Mouse (Mus musculus) layer of hippocampus, postnatal 25 days (tissue): ENCODE results near the gene Klhdc1. TPM values are rescaled to one million over a fixed set of nuclear protein-coding genes. Genes with fewer than 3 reads are reported as not detected.

Experiments
- DNase-seq, 2 experiments: peaks; one replicate each; pipeline ENCODE4 v3.0.0; 2022; ENCODE audit warnings: mixed read lengths in 2 of 2, low spot score in 1 of 2; ENCODE audit errors: extremely low spot score in 1 of 2
- total RNA-seq, 2 experiments: library from RNA; stranded (reverse); gene quantifications; 2 replicates each; pipeline ENCODE4 v1.2.3; 2021

Klhdc1 gene
- total RNA-seq = 10 to 100 TPM; 15.2 to 18.4 TPM

DNA sequence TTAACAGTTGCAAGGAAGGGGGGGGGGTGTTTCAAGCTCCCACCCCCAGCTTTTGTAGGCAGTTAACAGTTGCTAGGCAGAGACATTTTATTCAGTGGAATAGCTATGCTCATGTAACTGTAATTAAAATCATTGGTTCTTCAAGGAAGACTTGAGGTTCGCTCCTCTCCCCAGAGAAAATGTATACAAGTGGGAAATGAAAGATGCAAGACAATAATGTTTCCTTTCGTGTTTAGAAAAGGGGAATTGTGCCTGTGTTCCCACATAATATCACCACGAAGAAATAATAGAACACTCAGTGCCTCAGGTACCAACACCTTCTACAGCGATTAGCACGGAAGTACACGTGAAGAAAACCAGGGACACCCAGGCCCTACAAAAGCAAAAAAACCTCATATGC lies at the start of gene Klhdc1:
TSS of gene Klhdc1 (plus strand) at position 301 of the 400 bp plus-strand sequence.
- no peak for DNase-seq

DNA sequence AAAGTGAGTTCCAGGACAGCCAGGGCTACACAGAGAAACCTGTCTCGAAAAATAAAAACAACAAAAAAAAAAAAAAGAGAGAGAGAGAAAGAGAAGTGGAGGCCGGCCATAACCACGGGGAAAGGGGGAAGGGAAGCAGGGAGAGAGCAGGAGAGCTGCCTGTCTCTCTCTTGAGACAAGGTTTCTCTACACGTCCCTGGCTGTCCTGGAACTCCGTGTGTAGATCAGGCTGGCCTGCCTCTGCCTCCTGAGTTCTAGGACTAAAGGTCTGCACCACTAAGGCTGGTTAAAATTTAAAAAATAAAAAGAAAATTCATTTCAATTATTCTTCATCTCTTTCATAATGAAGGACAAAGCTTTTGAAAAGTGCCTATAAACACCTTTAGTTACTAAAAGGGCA lies 49.6 kb upstream of the Klhdc1 start:
- no peak for DNase-seq

DNA sequence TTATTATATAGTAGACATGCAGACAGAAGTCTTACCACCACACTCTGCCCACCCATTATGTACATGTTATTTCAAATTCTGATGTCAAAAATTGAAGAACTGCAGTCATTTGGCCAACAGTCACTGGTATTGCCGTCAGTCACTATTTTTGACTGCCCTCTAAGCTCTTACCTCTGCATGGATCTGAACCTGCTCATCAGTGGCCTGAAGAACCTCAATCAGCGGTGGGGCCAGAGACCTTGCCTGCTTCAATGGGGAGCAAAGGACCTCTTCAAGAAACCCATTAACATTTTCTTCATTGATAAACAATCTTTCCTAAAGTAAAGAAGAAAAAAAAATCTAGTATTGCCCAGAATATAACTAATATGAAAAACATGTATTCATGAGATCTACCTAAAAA lies 48.3 kb upstream of the Klhdc1 start:
- no peak for DNase-seq

DNA sequence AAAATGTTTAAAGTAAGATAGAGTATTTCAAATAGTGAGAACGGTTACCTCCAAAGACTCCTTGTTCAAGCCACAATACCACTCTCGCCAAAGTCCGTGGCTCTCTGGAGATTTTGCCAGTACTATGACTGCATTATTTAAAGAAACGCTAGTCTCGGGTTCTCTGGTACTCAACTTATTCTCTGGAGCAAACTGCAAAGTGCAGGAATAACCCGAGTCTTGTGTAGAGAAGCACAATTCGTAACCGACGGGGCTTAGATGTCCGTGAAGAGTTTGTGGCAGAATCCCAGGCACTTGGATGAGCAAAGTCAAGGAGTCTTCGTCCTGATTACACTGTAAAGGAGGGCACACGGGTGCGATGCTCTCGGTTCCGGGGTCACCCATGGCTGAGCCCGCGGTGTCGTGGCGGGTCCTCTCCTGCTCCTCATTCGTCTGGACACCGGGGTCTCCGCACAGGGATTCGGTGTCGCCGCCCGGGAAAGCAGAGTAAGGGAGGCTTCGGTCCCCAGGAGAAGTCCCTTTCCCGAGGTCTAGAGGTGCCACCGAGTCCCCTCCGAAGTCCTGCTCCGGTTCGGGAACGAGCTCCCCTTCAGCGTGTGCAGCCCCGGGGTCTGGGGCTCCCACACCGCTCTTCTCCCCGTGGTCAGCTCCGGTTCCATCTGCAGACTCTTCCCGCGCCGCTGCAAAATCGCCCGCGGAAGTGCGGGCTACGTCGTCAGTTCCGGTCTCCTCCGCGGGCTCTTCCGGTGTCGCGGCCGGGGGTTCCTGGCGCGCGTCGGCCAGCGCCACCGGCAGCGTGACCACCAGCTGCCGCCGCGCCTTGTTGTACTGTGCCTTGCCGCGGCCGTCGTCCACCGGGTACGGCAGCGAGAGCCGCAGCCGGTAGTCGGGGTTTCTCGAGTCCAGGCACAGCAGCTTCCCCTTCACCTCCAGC lies 44.3 kb upstream of the Klhdc1 start, which contains the start of gene Gm49383:
TSS of gene Gm49383 (minus strand) at position 661 of the 934 bp plus-strand sequence.
- DNase-seq = peak in 1 of 2 experiments; percentile 55

DNA sequence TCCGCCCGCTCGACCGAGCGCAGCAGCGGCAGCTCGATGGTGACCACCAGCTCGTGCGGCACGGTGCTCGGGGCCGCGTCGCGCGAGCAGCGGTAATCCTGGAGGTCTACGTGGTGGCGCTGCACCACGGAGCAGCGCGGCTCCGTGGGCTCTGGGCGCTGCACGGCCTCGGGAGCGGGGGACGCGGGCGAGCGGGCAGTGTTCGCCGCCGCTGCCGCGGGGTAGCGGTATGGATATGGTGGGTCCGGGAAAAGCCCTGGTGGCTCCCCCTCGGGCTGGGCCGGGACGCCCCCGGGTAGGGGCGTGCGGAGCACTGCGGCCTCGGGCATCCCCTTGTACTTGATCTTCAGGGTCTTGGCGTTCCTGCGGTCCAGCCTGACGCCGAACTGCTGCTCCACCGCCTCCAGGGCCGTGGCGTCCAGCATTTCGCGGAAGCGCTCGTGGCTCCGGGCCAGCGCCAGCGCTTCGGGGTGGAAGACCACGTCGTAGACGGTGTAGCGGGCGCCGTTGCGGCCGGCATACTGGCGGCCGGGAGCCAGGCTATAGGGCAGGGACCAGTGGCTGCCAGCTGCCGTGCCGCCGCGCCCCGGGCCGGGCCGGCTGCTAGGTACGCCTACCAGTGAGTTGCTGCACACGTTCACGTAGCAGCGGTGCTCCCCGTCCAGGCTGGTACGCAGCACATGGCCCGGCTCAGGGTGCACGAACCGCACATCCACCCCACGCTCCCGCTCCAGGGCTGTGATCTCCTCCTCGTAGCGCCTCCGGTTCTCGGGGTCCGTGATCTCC lies 43.4 kb upstream of the Klhdc1 start:
- peak; percentile 42 to 65 for DNase-seq

DNA sequence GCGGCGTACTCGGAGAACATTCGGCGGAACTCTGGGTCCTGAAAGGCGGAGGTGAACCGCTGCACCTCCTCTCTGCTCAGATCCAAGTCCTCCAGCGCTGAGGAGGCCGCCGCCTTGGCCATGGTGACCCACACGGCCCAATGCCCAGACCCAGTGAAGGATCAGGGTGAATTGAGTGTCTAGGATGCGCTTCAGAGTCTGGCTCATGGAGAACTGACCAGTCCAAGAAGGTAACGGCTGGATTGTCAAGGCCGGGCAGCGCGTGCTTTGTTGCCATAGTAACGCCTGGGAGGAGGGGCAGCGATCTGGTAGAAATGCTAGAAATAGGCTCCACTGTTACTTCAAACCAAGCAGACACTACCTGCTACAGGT lies 42.8 kb upstream of the Klhdc1 start, which contains the start of gene Dnaaf2:
TSS of gene Dnaaf2 (minus strand) at position 266 of the 372 bp plus-strand sequence.
- DNase-seq = peak in 1 of 2 experiments; percentile 47

DNA sequence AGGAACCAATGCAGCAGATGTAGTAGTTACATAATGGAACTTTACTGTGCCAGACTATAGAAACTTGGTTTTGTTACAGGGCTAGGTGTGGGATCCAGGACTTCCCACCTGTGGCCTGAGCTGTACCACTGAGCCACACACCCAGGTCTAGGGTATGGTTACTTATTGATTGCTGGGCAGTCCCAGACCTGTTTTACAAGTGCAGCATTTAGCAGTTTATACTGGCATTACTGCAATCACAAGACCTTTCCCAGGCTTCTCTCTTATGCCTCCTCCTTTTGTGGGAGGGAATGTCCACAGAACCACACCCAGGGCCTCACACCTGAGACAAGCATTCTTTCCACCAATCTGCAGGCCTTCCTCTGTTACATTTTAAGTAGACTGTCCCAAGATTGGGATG lies 42.0 kb upstream of the Klhdc1 start:
- no peak for DNase-seq

DNA sequence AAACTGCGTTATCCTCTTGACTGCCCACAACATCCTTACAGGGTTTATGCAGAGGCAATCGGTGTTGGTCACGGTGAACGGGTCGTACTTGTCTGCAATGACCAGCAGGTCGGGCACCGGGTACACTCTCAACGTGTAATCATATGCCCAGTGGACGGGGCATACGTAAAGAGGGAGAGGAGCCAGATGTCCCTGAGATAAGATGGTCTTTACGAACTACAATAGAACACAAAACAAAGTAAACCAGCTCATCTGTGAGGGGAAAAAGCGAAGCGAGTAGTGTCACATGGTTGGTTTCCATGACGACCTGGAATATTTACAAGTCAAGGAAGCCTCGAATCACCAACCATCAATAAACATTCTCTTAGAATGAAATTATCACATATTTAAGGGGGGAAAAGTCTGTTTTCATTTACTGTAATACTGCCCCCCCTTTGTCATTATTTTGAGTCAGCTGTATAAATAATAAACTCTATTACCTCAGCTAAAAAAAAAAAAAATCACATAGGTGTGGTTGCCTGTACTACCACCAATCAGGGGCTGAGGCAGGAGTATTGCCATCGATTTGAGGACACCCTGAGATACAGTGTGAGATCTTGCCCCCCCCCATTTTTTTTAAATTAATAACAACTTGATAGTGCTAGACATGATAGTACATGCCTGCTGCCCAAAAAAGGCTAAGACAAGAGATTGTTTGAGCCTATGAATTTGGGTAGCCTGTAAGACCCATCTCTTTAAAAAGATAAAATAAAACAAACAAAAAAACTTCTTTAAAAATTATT lies 36.7 kb upstream of the Klhdc1 start, which contains the start of gene Gm49384:
TSS of gene Gm49384 (minus strand) at position 216 of the 782 bp plus-strand sequence.
- no peak for DNase-seq

DNA sequence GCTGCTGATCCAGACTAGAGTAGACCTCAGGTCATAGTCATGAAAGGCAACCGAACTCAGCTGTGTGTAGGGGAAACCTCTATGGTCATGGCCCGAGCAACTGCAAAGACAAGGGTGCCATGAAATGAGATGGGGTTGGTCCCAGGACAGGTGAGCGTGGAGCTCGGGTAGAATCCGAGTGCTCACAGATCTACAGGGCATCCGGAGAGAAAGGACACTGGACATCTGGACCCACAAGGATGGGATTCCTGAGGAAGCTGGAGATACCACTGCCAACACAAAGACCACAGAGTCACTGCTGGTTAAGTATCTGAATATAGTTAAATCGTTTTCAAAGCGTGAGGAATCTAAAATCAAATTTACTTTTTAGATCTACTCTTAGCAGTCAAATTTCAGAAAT lies 33.6 kb upstream of the Klhdc1 start:
- DNase-seq = no peak

DNA sequence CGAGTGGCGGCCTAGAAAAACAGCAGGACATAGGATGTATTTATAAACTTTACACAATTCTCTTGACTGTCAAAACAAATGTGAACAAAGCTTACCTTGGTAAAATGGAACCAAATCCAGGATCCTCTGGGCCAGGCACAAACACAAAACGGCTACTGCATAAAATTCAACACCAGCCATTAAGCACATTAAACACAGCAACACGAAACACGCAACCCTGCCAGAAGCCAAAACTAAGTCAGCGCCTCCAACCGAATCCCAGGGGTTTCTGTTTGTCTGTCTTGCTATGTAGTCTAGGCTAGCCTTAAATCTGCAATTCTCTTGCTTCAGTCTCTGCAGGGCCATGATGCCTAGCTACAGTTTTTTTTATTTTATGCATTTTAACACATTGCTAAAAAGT lies 33.0 kb upstream of the Klhdc1 start:
- DNase-seq = no peak

DNA sequence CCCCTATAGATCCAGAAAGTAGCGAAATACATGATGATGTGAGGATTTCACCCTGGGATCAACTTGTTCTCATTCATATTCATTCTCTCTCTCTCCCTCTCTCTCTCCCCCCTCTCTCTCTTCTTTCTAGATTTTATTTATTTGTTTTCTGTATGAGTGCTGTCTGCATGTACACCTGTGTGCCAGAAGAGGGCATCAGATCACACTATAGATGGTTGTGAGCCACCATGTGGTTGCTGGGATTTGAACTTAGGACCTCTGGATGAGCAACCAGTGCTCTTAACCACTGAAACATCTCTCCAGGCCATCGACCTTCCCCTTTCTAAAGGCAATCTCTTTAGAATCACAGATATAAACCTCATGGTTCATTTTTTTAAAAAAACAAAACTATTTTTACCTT lies 32.5 kb upstream of the Klhdc1 start:
- DNase-seq = no peak

DNA sequence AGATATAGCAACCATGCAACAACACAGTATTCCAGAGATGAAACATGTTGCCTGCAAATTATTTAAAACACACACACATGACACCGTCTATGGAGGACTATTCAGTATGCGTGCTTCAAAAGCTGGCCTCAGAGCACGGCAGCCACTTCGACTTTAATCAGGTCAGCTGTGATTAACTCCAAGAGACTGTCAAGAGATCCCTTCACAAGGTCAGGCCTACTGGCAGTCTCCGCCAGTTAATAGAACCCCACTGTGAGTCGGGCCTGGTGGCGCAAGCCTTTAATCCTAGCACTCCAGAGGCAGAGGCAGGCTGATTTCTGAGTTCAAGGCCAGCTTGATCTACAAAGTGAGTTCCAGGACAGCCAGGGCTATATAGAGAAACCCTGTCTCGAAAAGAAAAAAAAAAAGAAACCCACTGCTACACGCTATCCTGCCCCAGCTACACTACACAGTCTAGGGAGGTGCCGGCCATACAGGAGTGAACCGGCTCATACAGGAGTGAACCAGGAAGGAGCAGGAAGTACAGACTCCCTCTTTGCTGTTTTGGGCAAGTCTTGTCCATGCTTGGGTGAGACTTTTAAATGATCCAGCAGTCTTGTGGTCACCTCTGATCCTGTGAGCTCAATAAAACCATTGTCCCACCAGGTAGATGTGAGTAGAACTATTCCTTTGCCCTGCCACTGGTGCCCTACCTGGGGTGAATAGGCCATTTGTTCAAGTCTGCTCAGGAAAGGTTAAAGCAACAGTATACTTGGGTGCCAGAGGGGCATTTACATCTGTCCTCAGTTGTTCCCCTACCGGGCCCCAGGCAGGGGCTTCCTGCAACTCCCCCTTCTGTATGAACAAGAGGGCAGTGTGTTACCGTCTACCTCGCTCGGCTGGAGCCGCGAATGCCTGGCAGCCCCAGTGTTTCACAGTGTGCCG lies 30.7 kb upstream of the Klhdc1 start:
- DNase-seq = no peak

DNA sequence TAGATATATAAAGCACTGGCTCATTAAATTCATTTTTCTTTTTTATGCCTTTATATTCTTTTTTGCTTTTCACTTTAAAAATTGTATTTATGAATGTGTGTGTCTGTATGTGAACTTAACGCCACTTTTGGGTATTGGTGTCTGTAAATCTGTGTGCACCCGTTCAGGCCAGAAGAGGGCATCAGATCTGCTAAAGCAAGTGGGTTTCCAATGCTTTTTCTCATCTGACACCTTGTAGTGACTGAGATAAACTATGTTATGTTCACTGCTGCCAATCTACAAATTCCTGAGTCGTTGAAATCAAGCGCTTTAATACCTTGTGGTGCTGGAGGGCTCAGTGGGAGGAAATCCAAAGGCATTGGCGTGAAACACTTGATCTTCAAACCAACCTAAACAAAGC lies 29.9 kb upstream of the Klhdc1 start:
- no peak for DNase-seq

DNA sequence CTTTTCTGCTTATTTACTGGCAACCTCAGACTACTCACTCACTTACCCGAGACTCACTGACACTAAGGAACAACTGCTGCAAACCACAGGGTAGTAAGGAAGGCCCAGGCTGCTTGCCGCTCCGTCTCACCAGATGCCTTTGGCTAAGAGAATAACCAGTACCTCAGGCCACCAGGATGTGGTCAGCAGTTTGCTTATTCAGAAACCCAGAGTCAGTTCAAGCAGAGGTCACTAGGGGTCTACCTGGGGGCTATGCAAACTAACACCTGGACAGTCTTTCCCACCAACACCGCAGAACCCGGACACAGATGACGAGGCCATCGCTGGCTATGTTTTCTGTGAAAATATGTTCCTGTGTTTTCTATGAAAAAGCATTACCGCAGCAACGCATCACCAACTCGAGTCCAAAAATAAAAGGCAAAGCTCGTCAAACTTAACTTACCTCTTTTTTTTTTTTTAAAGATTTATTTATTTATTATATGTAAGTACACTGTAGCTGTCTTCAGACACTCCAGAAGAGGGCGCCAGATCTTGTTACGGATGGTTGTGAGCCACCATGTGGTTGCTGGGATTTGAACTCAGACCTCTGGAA lies 27.7 kb upstream of the Klhdc1 start:
- no peak for DNase-seq

DNA sequence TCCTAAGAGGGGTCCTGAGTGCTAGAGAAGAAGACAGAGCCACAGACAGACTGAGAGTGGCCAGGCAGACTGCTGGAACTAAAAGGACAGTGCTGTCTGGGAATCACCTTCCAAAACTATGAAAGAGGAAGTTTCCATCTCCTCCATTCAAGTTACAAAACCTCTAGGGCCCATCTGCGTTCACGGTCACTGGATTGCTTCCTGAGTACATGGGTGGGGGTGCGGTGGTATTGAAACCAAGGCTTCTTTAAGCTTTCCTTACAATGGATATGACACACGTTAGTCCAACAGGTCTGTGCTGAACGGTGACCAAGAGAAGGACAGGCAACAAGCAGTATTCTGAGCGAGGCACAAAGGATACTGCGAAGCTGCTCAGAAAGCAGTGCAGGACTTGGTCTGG lies 26.6 kb upstream of the Klhdc1 start:
- DNase-seq = no peak

DNA sequence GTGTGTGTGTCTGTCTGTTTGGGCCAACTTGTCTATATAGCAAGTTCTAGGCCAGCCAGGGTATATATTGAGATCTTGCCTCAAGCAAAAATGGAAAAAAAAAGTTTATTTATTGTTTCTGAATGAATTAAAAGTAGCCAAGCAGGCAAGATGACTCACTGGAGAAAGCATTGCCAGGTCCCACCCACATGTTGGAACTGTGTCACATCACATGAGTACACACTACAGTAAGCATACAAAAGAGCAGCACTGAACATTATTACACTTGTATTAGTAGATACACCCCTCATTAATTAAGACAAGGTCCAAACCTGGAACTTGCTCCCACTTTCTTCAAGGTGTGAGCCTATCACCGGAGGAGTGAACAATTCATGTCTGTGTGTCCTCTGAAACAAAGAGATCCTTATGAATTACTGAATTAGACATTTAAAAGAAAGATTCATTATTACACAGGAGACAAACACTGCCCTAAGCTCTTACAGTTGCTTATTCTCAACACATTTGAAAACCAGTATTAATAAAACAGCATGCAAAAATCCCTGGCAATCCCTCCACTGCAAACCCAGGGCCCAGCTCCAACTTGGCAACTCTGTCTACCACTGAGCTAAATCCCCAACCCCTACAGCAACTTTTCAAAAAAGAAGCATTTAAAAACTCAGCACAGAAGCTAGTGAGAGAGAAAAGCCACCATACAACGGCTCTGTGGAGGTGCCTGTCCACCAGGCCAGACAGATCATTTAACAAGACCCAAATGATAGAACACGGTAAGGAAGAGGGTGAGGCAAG lies 25.8 kb upstream of the Klhdc1 start:
- DNase-seq = peak; percentile 19 to 54

DNA sequence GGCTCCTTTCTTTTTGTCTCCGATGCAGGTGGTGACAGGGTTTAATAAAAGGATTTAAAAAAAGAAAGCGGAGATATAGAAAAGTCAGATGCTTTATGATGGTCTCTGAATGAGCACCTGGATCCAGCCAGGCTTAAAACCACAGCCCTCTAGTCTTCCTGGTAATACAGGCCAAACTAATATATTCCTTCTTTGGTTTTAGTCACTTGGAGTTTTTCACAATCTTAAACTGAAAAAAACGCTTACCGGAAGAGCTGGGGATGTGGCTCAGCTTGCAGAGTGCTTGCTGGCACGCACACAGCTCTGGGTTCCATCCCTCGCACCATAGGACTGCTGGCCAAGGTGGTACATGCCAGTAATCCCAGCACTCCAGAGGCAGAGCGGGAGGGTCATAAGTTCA lies 24.4 kb upstream of the Klhdc1 start:
- DNase-seq = no peak

DNA sequence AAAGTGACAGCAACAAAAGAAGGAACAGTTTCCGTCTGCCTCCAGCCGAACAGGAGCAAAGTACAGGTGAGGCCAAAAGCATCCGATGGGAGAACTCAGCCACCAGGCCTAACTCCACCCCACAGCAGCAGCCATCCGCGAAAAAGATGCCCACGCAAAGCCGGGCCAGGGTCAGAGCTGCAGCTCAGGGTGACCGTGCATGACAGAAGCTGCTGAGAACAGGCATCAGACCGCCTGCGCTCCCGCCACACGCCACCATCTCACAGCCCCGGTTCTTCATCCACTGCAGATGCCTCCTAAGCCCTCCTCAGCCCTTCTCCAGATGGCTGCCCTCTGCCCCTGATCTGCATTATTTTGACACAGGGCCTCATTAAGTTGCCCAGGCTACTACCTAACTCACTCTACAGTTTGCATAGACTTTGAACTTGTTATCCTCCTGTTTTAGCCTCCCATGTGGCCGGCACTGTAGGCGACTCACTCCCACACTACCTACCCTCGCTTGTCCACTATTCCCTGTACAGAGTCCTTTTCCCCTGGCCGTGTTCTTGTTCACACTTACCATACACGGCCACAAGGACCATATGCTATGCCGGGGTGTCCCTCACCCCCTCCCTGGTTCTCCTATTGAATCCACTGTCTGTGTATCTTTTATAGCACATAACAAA lies 20.2 kb upstream of the Klhdc1 start:
- DNase-seq = no peak
